Mouse (Mus musculus): ENCODE measurements around the gene Epn2.

DNA sequence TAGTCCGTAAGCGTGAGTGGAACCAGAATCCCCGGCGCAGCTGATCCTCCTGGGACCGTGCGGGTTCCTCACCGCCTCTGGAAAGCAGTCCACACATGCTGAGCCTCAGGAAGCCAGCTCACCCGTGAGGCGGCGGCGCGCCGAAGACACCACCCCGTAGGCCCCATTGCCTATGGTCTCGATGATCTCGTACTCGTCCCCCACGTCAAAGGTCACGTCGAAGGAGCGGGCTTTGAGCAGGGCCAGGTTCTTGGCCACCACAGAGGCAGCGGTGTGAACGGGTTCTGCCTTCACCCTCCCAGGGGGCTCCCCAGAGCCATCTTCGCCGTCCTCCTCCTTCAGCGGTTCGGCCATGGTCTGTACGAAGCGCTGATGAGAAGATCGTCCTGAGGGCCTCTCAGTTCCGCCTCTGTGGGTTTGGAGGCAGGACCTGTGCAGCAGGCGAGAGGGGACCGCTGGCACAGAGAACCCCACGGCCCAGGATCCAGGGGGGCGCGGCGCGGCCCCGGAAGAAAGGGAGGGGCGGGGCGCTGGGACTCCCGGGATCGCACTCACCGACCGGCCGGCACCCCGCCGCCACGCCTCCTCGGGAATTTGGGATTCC is 85.9 kb downstream of the Epn2 start:
- TF ChIP-seq FLI1 (IDR thresholded peaks at IDR 0.05; ENCODE audit: low read length) (no peak), GATA1 (IDR thresholded peaks at IDR 0.05; ENCODE audit: borderline replicate concordance, low read length) (no peak)

Data from megakaryocyte, embryonic 14.5 days (primary cell).